Mouse (Mus musculus) hindbrain, embryonic 10.5 days (tissue): ENCODE measurements at regions not wholly inside any gene's neighbourhood (a gene's known extent, or its start where the extent isn't known, plus 50 kb on each side); places are given as distances from the start of the nearest gene placed in this dataset.

ENCODE experiments used
- DNase-seq: peaks from one replicate; pipeline ENCODE4 v3.0.0-alpha.2; 2017; ENCODE audit warnings: low spot score
- H3K27ac ChIP-seq: fragments of 300-500 bp; sonication (generic); 2 replicates; pipeline ENCODE4 v1.5.1; 2016; ENCODE audit warnings: mild to moderate bottlenecking, moderate library complexity
- H3K27me3 ChIP-seq: fragments of 300-500 bp; sonication (generic); 2 replicates; pipeline ENCODE4 v1.6.1; 2016; ENCODE audit warnings: mild to moderate bottlenecking; ENCODE audit not compliant: poor library complexity, insufficient read depth, severe bottlenecking
- H3K36me3 ChIP-seq: fragments of 300-500 bp; sonication (generic); 2 replicates; pipeline ENCODE4 v1.6.1; 2016; ENCODE audit warnings: mild to moderate bottlenecking, moderate library complexity
- H3K4me1 ChIP-seq: fragments of 300-500 bp; sonication (generic); replicated peaks from 2 replicates; pipeline ENCODE4 v1.6.1; 2016; ENCODE audit warnings: mild to moderate bottlenecking
- H3K4me3 ChIP-seq: fragments of 300-500 bp; sonication (generic); 2 replicates; pipeline ENCODE4 v1.5.1; 2016; ENCODE audit warnings: mild to moderate bottlenecking, moderate library complexity
- H3K9me3 ChIP-seq: fragments of 300-500 bp; sonication (generic); 2 replicates; pipeline ENCODE4 v1.6.1; 2016; ENCODE audit warnings: mild to moderate bottlenecking, moderate library complexity
- WGBS: fragments of 180-500 bp; shearing (Covaris S2); methylation state at CpG from one replicate; pipeline ENCODE4 v1.1.7; 2016; 5-methylcytosine and 5-hydroxymethylcytosine counted together

GRCm38 (mm10) chr4:45657350-45657978 is 125.2 kb upstream of the Shb start:
- Histone ChIP-seq H3K4me3 (no peak overlapping the region), H3K36me3 (no peaks in the 10 kb centered on the region), H3K4me1 (peaks cover 35% of the 10 kb centered on the region), H3K27me3 (peaks cover 7% of the 10 kb centered on the region; the same call in 1 of the 2 replicates), H3K9me3 (no peaks in the 10 kb centered on the region), H3K27ac (no peak overlapping the region)
- DNase-seq, result no peak
- WGBS, result 30% methylated on average over 5 of the region's 5 CpGs

DNA sequence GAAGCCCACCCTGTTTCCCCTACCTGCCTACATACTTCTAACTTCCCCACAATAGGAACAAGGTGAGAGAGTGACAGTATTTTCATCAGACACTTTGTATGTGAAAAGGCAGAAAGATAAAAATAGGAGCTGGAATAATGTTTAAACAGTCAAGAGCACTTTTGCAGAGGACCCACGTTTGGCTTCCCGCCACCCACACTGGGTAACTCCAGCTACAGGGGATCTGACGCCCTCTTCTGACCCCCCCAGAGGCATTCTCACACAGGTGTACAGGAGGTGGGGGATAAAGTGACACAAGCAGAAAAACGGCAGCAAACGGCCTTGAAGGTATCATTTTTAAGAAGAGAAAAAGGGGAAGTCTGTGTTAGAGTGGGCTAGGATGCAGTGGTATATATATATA is 123.5 kb upstream of the Shb start:
- WGBS, result 66% methylated on average over 5 of the region's 5 CpGs
- no peaks in the 10 kb centered on the region for H3K9me3 ChIP-seq
- peaks cover 4% of the 10 kb centered on the region; the same call in 1 of the 2 replicates for H3K27me3 ChIP-seq
- H3K4me3 ChIP-seq, result no peak overlapping the region
- peaks cover 35% of the 10 kb centered on the region for H3K4me1 ChIP-seq
- no peaks in the 10 kb centered on the region for H3K36me3 ChIP-seq
- no peak for DNase-seq
- no peak overlapping the region for H3K27ac ChIP-seq

- peaks cover 35% of the 10 kb centered on the region for H3K4me1 ChIP-seq
- no peak for DNase-seq
- H3K27ac ChIP-seq, result peak overlapping the region; percentile 67
- H3K27me3 ChIP-seq, result peaks cover 4% of the 10 kb centered on the region; the same call in 1 of the 2 replicates
- H3K9me3 ChIP-seq, result no peaks in the 10 kb centered on the region
- no peaks in the 10 kb centered on the region for H3K36me3 ChIP-seq
- peak overlapping the region; percentile 30 for H3K4me3 ChIP-seq
- WGBS, result 9% methylated on average over 4 of the region's 4 CpGs
Measured at GRCm38 (mm10) chr4:45654804-45655155, 122.5 kb upstream of the Shb start.

DNA sequence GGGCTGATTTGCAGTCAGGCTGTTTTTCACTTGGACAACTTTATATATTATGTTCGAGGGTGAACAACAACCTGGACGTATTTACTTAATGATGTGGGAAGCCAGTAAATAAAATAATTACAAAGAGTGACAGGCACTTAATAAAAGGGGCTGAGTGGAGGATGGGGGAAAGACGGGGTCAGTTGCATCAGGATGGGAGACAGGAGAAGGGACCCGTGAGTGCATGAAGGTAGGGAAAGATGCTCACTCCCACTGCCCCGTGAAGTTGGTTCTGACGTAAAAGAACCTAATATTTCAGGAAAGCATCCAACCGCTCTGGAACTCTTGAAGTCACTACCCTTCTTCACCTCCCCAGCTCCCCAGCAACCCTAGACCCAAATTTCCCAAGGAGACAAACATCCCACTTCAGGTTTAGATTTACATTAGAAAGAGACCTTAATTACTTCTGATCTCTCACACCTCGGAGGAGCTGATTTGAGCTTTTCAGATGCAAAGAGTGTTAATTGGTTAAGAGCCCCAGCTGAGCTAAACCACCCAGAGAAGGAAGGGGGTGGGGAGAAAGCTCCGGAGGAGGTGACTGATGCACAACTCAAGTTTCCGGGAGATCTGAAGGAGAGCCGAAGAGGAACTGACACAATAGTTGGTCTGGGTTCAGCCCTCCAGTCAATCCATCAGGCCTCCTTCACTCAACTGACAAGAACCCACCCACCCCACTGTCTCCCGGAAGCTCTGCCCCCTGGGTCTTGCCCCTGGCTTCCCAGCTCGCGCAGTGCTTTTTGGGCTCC is 121.9 kb upstream of the Shb start:
- H3K4me3 ChIP-seq, result peak overlapping the region; percentile 30
- H3K4me1 ChIP-seq, result peaks cover 35% of the 10 kb centered on the region
- DNase-seq, result peak; percentile 71
- no peaks in the 10 kb centered on the region for H3K36me3 ChIP-seq
- WGBS, result 2% methylated on average over 14 of the region's 14 CpGs
- no peaks in the 10 kb centered on the region for H3K9me3 ChIP-seq
- H3K27me3 ChIP-seq, result peaks cover 4% of the 10 kb centered on the region; the same call in 1 of the 2 replicates
- H3K27ac ChIP-seq, result peak overlapping the region; percentile 67

GRCm38 (mm10) chr4:45648884-45649577 is 116.8 kb upstream of the Shb start:
- no peaks in the 10 kb centered on the region for H3K36me3 ChIP-seq
- H3K27me3 ChIP-seq, result no peaks in the 10 kb centered on the region
- no peak for DNase-seq
- H3K4me1 ChIP-seq, result peaks cover 5% of the 10 kb centered on the region
- H3K9me3 ChIP-seq, result no peaks in the 10 kb centered on the region
- no peak overlapping the region for H3K27ac ChIP-seq
- WGBS, result 88% methylated on average over 9 of the region's 9 CpGs
- H3K4me3 ChIP-seq, result no peak overlapping the region

GRCm38 (mm10) chr4:45647514-45647913 is 115.2 kb upstream of the Shb start:
- no peak overlapping the region for H3K4me3 ChIP-seq
- no peak for DNase-seq
- 85% methylated on average over 3 of the region's 3 CpGs for WGBS
- H3K27me3 ChIP-seq, result no peaks in the 10 kb centered on the region
- no peaks in the 10 kb centered on the region for H3K36me3 ChIP-seq
- no peaks in the 10 kb centered on the region for H3K9me3 ChIP-seq
- H3K4me1 ChIP-seq, result no peaks in the 10 kb centered on the region
- no peak overlapping the region for H3K27ac ChIP-seq

GRCm38 (mm10) chr4:45642604-45643003 is 110.3 kb upstream of the Shb start:
- Histone ChIP-seq H3K4me3 (no peak overlapping the region), H3K36me3 (no peaks in the 10 kb centered on the region), H3K4me1 (peaks cover 17% of the 10 kb centered on the region), H3K9me3 (no peaks in the 10 kb centered on the region), H3K27me3 (no peaks in the 10 kb centered on the region), H3K27ac (no peak overlapping the region)
- no peak for DNase-seq
- 77% methylated on average over 10 of the region's 10 CpGs for WGBS

DNA sequence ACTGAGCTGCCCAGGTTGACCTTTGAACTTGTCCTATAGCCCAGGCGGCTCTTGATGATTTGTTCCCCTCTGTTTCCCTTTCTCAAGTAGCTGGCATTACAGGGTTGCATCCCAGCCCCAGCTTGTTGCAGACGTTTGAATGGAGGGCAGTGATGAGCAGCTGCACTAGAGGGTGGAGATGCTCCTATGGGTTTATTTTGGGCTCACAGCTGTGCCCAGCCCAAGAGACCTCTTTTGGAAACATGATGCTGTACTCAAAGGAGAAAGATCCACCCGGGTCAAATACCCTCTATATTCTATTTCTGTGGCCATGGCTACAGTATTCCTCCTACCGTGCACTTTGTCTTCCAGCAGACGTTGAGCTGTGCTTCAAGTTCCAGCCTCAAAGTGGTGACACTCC is 109.0 kb upstream of the Shb start:
- Histone ChIP-seq H3K4me3 (no peak overlapping the region), H3K4me1 (peaks cover 17% of the 10 kb centered on the region), H3K36me3 (no peaks in the 10 kb centered on the region), H3K9me3 (peaks cover 6% of the 10 kb centered on the region; the same call in 1 of the 2 replicates), H3K27me3 (no peaks in the 10 kb centered on the region), H3K27ac (no peak overlapping the region)
- no peak for DNase-seq
- 50% methylated on average over 5 of the region's 5 CpGs for WGBS

DNA sequence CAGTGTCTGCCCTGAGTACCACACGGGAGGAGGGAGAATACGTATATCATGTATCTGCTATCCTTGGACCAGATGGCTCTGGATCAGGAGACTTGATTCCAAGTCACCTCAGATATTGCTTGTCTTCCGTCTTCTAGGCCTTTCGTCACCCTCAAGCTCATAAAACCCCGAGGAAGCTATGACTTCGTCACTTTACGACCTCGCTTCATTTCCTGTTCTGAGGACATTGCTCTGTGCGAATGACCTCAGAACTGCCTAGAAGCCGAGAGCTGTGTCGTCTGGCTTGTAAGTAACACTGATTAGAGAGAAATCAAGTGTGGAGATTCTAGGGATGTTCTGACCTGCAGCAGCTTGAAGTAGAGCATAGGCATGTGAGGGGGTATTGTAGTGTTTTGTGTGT is 108.4 kb upstream of the Shb start:
- H3K36me3 ChIP-seq, result no peaks in the 10 kb centered on the region
- 83% methylated on average over 11 of the region's 11 CpGs for WGBS
- DNase-seq, result no peak

GRCm38 (mm10) chr4:45639397-45640034 is 107.2 kb upstream of the Shb start:
- H3K4me3 ChIP-seq, result no peak overlapping the region
- peaks cover 17% of the 10 kb centered on the region for H3K4me1 ChIP-seq
- peaks cover 8% of the 10 kb centered on the region; the same call in 1 of the 2 replicates for H3K9me3 ChIP-seq
- H3K27me3 ChIP-seq, result no peaks in the 10 kb centered on the region
- no peak for DNase-seq
- 90% methylated on average over 12 of the region's 12 CpGs for WGBS
- no peaks in the 10 kb centered on the region for H3K36me3 ChIP-seq
- H3K27ac ChIP-seq, result no peak overlapping the region

More for the DNA sequence above, 108.4 kb upstream of the Shb start:
- Histone ChIP-seq H3K27ac (no peak overlapping the region), H3K9me3 (peaks cover 8% of the 10 kb centered on the region; the same call in 1 of the 2 replicates), H3K27me3 (no peaks in the 10 kb centered on the region), H3K4me1 (peaks cover 17% of the 10 kb centered on the region), H3K4me3 (no peak overlapping the region)

GRCm38 (mm10) chr4:45638411-45638810 is 106.1 kb upstream of the Shb start:
- H3K4me3 ChIP-seq, result no peak overlapping the region
- 46% methylated on average over 8 of the region's 8 CpGs for WGBS
- H3K36me3 ChIP-seq, result no peaks in the 10 kb centered on the region
- peaks cover 17% of the 10 kb centered on the region for H3K4me1 ChIP-seq
- H3K9me3 ChIP-seq, result peaks cover 8% of the 10 kb centered on the region; the same call in 1 of the 2 replicates
- no peaks in the 10 kb centered on the region for H3K27me3 ChIP-seq
- no peak overlapping the region for H3K27ac ChIP-seq
- no peak for DNase-seq

DNA sequence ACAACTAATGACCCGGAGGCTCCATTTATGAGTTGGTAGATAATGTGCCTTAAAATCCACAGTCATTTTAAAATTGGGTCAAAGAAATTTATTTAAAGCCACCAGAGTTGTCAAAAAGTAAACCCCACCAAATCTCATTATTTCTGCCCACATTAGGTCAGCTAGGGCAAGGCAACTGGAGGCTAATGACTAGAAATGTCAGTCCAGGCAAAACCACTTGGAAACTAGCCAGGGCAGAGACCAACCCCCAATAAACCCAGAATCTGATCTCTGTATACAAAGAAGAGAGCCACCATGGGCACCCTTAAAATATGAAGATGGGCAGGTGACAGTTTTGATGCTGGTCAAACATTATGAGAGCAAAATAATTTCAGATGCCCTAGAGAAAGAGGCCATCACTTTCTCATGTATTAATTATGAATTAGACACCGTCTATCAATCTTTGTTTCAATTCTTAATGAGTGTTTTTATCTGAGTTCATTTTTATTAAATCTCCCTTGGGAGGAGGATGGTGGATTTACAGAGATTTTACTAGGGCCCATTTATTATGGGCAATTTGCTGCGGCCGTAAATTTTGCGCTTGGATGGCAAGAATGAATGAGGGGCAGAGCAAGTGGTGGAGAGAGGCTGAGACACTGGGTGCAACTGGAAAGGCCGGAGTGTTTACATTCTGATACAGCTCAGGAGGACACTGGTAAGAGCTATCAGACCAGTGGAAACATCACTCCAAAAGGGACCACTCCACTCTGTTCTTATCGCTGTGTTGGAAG is 99.2 kb upstream of the Shb start:
- WGBS, result 81% methylated on average over 7 of the region's 7 CpGs
- Histone ChIP-seq H3K27me3 (peaks cover 6% of the 10 kb centered on the region; the same call in 1 of the 2 replicates), H3K36me3 (no peaks in the 10 kb centered on the region), H3K4me1 (peaks cover 6% of the 10 kb centered on the region; the same call in 1 of the 2 replicates), H3K9me3 (peaks cover 4% of the 10 kb centered on the region; the same call in 1 of the 2 replicates), H3K27ac (no peak overlapping the region), H3K4me3 (no peak overlapping the region)
- DNase-seq, result no peak
